Mouse (Mus musculus) embryo, embryonic 9.5 days (tissue): ENCODE measurements around the gene Pask.

Experiments used
- DNase-seq: peaks from one replicate; pipeline ENCODE4 v3.0.0-alpha.2; 2017; ENCODE audit errors: extremely low spot score

Pask gene

GRCm38 (mm10) chr1:93342648-93343503, at the start of gene Pask, which contains the start of gene Ppp1r7:
TSS of gene Pask (minus strand) at chr1:93343482.
TSS of gene Ppp1r7 (plus strand) at chr1:93342854.
- DNase-seq: peak; percentile 97

- DNase-seq: no peak
Measured at GRCm38 (mm10) chr1:93388906-93389305, 45.6 kb upstream of the Pask start.

- DNase-seq: no peak
Measured at GRCm38 (mm10) chr1:93387198-93387597, 43.9 kb upstream of the Pask start.

- DNase-seq: no peak
Measured at GRCm38 (mm10) chr1:93379117-93379516, 35.8 kb upstream of the Pask start.

- no peak for DNase-seq
Measured at GRCm38 (mm10) chr1:93377307-93377706, 34.0 kb upstream of the Pask start.

- DNase-seq: no peak
Measured at GRCm38 (mm10) chr1:93373665-93374064, 30.4 kb upstream of the Pask start, which contains the start of gene Ano7. TSS of gene Ano7 (plus strand) at chr1:93373930.

- DNase-seq: no peak
Measured at GRCm38 (mm10) chr1:93365641-93366040, 22.4 kb upstream of the Pask start.

- no peak for DNase-seq
Measured at GRCm38 (mm10) chr1:93362661-93363060, 19.4 kb upstream of the Pask start.

GRCm38 (mm10) chr1:93352724-93353123, 9.4 kb upstream of the Pask start:
- DNase-seq: no peak

GRCm38 (mm10) chr1:93349701-93350100, 6.4 kb upstream of the Pask start:
- DNase-seq: no peak

- DNase-seq: no peak
Measured at GRCm38 (mm10) chr1:93347176-93347575, 3.9 kb upstream of the Pask start.

GRCm38 (mm10) chr1:93343504-93344047, 294 bp upstream of the Pask start:
- peak; percentile 92 for DNase-seq

GRCm38 (mm10) chr1:93334621-93335020, 8.7 kb downstream of the Pask start:
- DNase-seq: no peak

- no peak for DNase-seq
Measured at GRCm38 (mm10) chr1:93326446-93326845, 16.8 kb downstream of the Pask start.

- DNase-seq: no peak
Measured at GRCm38 (mm10) chr1:93323973-93324372, 19.3 kb downstream of the Pask start.

- peak; percentile 81 for DNase-seq
Measured at GRCm38 (mm10) chr1:93305581-93306337, 37.5 kb downstream of the Pask start, which contains the start of gene Mterf4. TSS of gene Mterf4 (minus strand) at chr1:93305915.

GRCm38 (mm10) chr1:93300578-93300977, 42.7 kb downstream of the Pask start:
- DNase-seq: no peak

GRCm38 (mm10) chr1:93299791-93300190, 43.5 kb downstream of the Pask start:
- no peak for DNase-seq

GRCm38 (mm10) chr1:93294491-93294890, 48.8 kb downstream of the Pask start:
- peak; percentile 61 for DNase-seq

GRCm38 (mm10) chr1:93292006-93292405, 51.3 kb downstream of the Pask start:
- no peak for DNase-seq

GRCm38 (mm10) chr1:93291591-93291990, 51.7 kb downstream of the Pask start:
- DNase-seq: no peak

- DNase-seq: no peak
Measured at GRCm38 (mm10) chr1:93290956-93291355, 52.3 kb downstream of the Pask start.
